Mouse (Mus musculus): ENCODE measurements around the gene Sqor. TPM values are rescaled to one million over a fixed set of nuclear protein-coding genes. Genes with fewer than 3 reads are reported as not detected.

Gene Sqor
- polyA plus RNA-seq (2016; fragmentation: Nextera tagmentation; extraction: Ambion mirVana), result 2.8 and 3.9 TPM in 2 replicates

DNA sequence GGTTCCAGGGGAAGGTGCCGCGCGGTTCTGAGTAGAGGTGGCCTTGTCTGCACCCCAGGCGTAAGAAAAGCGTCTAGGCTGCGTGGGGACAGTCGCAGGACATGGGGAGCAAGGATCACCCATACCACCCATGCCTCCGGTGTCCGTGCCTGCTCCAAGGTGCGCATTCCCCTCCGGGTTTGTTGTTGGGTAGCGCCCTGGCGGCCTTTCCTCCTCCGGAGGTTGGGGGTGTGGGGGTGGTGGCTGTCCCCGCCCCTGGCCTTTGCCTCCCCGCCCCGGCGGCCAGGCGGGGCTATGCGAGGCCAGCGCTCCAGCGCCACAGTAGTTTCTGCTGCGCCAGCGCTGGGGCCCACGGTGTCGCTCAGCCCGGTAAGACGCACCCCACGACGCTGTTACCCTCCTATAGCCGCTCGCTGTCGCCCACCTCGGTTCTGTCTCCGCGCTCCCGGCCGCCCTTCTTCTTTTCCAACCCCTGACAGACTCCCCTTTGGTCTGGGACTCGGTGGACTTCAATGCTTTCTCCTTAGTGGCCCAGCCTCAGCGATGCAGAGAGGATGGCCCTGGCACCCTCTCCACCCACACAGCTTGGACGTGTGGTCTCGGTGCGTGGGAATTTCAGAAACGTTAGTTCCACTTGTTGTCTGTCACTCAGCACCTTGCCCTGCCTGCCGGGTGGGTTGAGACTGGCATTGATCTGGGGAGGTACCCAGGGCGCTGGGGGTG is at the start of gene Sqor:
Gene Sqor (plus strand): TSS at position 167 of the 723 bp plus-strand sequence.
- ATAC-seq, result peak; percentile 79
- Histone ChIP-seq H3K4me2 (peak within 1 kb of the TSS; percentile 74), H3K36me3 (no peaks in the 10 kb centered on the region), H3K27ac (no peak within 1 kb of the TSS), H3K4me1 (0 out of 2 replicates have a peak, but pooled peaks cover 6% of the 10 kb centered on the region), H3K4me3 (peak within 1 kb of the TSS; percentile 45), H3K9ac (no peak within 1 kb of the TSS), H3K9me3 (replicated peaks) (no peaks in the 10 kb centered on the region), H3K27me3 (replicated peaks) (peaks cover 43% of the 10 kb centered on the region)
- WGBS (ENCODE audit: insufficient replicate concordance), result 4% methylated on average over 45 of the region's 46 CpGs

DNA sequence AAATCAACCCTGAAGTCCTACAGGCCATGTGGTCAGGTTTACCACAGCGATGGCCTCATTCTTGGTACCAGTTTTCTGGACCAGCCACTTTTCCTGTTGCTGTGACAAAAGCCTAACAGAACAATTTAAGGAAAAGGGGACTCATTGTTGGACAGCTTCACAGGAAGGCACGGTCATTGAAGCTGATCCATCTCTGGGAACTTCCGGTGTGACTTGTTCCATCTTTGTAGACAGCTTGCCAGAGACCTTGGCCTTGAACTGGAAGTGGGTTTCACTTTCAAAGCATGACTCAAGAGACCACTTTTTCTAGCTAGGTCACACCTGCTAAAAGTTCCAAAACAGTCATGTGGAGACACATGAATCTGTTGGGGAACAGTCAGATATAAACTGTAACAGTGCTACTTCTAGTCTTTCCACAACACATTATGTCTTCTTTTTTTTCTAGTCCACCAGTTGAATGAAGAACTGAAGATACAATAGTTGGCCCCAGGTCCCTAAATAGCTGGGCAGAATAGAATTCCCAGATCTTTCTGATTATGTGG is 48.7 kb upstream of the Sqor start:
- no peak overlapping the region for H3K9ac ChIP-seq
- no peak overlapping the region for H3K27ac ChIP-seq
- no peaks in the 10 kb centered on the region for H3K4me1 ChIP-seq
- no peak for ATAC-seq
- no peaks in the 10 kb centered on the region for H3K27me3 ChIP-seq (replicated peaks)
- H3K9me3 ChIP-seq (replicated peaks), result no peaks in the 10 kb centered on the region
- no peaks in the 10 kb centered on the region for H3K36me3 ChIP-seq
- no peak overlapping the region for H3K4me2 ChIP-seq
- no peak overlapping the region for H3K4me3 ChIP-seq
- 56% methylated on average over 3 of the region's 3 CpGs for WGBS (ENCODE audit: insufficient replicate concordance)

GRCm38 (mm10) chr2:122719232-122719631 is 45.8 kb upstream of the Sqor start:
- 40% methylated on average over 1 of the region's 1 CpGs for WGBS (ENCODE audit: insufficient replicate concordance)

DNA sequence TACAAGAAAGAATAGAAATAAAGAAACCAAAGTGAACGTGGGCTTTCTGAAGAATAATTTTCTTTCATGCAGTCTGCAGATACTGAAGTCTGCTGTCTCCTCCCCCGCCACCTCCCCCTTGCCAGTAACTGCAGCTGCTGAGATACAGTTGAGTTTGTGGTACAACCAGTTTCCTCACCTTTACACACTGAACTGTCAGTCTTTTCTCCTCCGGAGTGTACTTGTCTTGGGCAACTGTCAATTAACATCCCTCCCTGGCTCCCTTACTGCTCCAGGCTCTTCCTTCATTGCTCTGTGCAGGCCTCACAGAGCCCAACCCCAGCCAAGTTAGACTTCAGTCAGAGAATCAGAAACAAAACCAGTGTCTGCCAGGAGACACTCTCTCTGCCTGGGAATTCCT is 44.5 kb upstream of the Sqor start:
- 0 out of 2 replicates have a peak, but pooled peaks cover 5% of the 10 kb centered on the region for H3K27me3 ChIP-seq (replicated peaks)
- no peak overlapping the region for H3K27ac ChIP-seq
- H3K4me3 ChIP-seq, result no peak overlapping the region
- H3K36me3 ChIP-seq, result no peaks in the 10 kb centered on the region
- no peak for ATAC-seq
- H3K9me3 ChIP-seq (replicated peaks), result no peaks in the 10 kb centered on the region
- no peak overlapping the region for H3K4me2 ChIP-seq
- WGBS (ENCODE audit: insufficient replicate concordance), result 57% methylated on average over 3 of the region's 3 CpGs
- H3K9ac ChIP-seq, result no peak overlapping the region
- H3K4me1 ChIP-seq, result no peaks in the 10 kb centered on the region

More at GRCm38 (mm10) chr2:122719232-122719631, 45.8 kb upstream of the Sqor start:
- no peak for ATAC-seq
- Histone ChIP-seq H3K4me1 (no peaks in the 10 kb centered on the region), H3K4me3 (no peak overlapping the region), H3K27me3 (replicated peaks) (0 out of 2 replicates have a peak, but pooled peaks cover 5% of the 10 kb centered on the region), H3K9me3 (replicated peaks) (no peaks in the 10 kb centered on the region), H3K27ac (no peak overlapping the region), H3K9ac (no peak overlapping the region), H3K36me3 (no peaks in the 10 kb centered on the region), H3K4me2 (no peak overlapping the region)

GRCm38 (mm10) chr2:122725604-122726003 is 39.4 kb upstream of the Sqor start:
- no peak for ATAC-seq
- Histone ChIP-seq H3K36me3 (no peaks in the 10 kb centered on the region), H3K4me1 (no peaks in the 10 kb centered on the region), H3K9ac (no peak overlapping the region), H3K4me3 (no peak overlapping the region), H3K27ac (no peak overlapping the region), H3K9me3 (replicated peaks) (no peaks in the 10 kb centered on the region), H3K4me2 (no peak overlapping the region), H3K27me3 (replicated peaks) (0 out of 2 replicates have a peak, but pooled peaks cover 7% of the 10 kb centered on the region)
- 49% methylated on average over 10 of the region's 10 CpGs for WGBS (ENCODE audit: insufficient replicate concordance)

GRCm38 (mm10) chr2:122731456-122731855 is 33.6 kb upstream of the Sqor start:
- ATAC-seq, result no peak
- H3K27ac ChIP-seq, result no peak overlapping the region
- no peaks in the 10 kb centered on the region for H3K9me3 ChIP-seq (replicated peaks)
- H3K4me2 ChIP-seq, result no peak overlapping the region
- H3K4me1 ChIP-seq, result no peaks in the 10 kb centered on the region
- H3K27me3 ChIP-seq (replicated peaks), result peaks cover 33% of the 10 kb centered on the region
- H3K9ac ChIP-seq, result no peak overlapping the region
- no peak overlapping the region for H3K4me3 ChIP-seq
- no peaks in the 10 kb centered on the region for H3K36me3 ChIP-seq
- 79% methylated on average over 2 of the region's 2 CpGs for WGBS (ENCODE audit: insufficient replicate concordance)

DNA sequence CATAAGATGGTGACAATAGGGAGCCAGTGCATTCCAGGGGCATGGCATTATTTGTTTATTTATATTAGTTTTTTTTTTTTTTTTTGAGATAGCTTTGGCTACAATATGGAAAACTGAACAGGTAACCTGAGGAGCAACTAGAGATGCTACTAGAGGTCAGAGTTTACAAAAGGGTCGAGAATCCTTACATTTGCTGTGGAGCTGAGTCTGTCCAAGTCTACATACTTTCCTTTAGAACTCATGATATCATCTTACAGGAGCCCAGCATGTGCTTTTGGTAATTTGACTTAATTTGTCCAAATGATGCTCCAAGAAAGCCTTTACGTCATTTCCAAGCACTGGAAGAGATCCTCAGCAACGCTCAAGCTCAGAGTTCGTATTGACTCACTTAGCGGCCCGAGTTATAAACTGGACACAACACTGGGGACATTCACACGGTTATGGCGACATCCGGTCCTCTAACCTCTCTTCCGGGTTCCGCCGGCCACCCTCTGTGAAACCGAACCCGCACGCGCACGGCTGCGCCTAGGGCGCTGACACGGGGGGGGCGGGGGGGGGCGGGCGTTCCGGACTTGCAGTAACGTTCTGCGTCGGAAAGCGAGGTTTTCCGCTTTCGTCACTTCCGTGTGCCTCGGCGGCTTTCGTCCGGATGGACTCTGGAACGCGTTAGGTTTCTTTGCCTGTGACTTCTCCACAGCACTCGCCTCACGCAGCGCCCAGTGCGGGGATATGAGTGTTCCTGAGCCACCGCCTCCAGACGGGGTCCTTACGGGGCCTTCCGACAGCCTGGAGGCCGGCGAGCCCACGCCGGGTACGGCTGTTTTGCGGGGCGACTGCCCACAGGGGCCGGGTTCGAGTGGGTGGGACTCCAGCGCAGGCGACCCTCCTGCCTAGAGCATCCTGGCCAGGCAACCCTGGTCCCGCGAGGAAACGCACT is 26.9 kb upstream of the Sqor start, which contains the start of gene Bloc1s6:
Gene Bloc1s6 (plus strand): TSS at position 610 of the 937 bp plus-strand sequence.
- Histone ChIP-seq H3K36me3 (peaks cover 7% of the 10 kb centered on the region; the same call in 1 of the 2 replicates), H3K27ac (peak within 1 kb of the TSS; percentile 82), H3K9me3 (replicated peaks) (no peaks in the 10 kb centered on the region), H3K4me1 (peaks cover 13% of the 10 kb centered on the region), H3K9ac (peak within 1 kb of the TSS; percentile 90), H3K27me3 (replicated peaks) (peaks cover 18% of the 10 kb centered on the region), H3K4me3 (peak within 1 kb of the TSS; percentile 96), H3K4me2 (peak within 1 kb of the TSS; percentile 78)
- peak; percentile 94 for ATAC-seq
- WGBS (ENCODE audit: insufficient replicate concordance), result 1% methylated on average over 54 of the region's 59 CpGs

DNA sequence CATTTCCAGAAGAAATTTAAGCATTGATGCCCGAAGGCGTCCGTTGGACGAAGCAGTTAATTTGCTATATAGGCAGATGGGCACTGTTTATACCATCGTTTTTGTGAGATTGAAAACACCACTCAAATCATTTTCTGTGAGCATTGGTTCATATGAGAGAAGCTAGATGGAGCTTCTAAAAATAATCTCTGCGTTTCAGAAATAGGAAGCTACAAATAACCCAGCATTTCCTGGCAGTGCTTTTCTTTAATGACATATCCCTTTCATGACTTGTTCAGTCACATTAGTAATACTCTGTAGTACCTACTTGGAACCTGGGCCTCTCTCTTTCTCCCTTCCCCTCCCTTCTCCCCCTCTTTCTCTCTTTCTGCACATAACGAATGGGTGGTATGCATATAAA is 26.0 kb upstream of the Sqor start:
- Histone ChIP-seq H3K9ac (peak overlapping the region; percentile 90), H3K9me3 (replicated peaks) (no peaks in the 10 kb centered on the region), H3K4me2 (peak overlapping the region; percentile 78), H3K27ac (peak overlapping the region; percentile 82; the same call in 1 of the 2 replicates), H3K27me3 (replicated peaks) (peaks cover 14% of the 10 kb centered on the region), H3K4me3 (peak overlapping the region; percentile 96), H3K36me3 (peaks cover 13% of the 10 kb centered on the region; the same call in 1 of the 2 replicates), H3K4me1 (peaks cover 13% of the 10 kb centered on the region)
- ATAC-seq, result no peak
- 23% methylated on average over 7 of the region's 7 CpGs for WGBS (ENCODE audit: insufficient replicate concordance)

- WGBS (ENCODE audit: insufficient replicate concordance), result 76% methylated on average over 9 of the region's 9 CpGs
These were observed 18.6 kb upstream of the Sqor start for GRCm38 (mm10) chr2:122746461-122746860.

GRCm38 (mm10) chr2:122753739-122754343 is 11.2 kb upstream of the Sqor start:
- Histone ChIP-seq H3K4me2 (no peak overlapping the region), H3K27ac (no peak overlapping the region), H3K4me3 (no peak overlapping the region), H3K36me3 (no peaks in the 10 kb centered on the region), H3K9me3 (replicated peaks) (no peaks in the 10 kb centered on the region), H3K27me3 (replicated peaks) (peaks cover 4% of the 10 kb centered on the region; the same call in 1 of the 2 replicates), H3K4me1 (no peaks in the 10 kb centered on the region), H3K9ac (no peak overlapping the region)
- WGBS (ENCODE audit: insufficient replicate concordance), result 11% methylated on average over 7 of the region's 7 CpGs
- ATAC-seq, result no peak

More at GRCm38 (mm10) chr2:122746461-122746860, 18.6 kb upstream of the Sqor start:
- peaks cover 50% of the 10 kb centered on the region for H3K36me3 ChIP-seq
- no peak overlapping the region for H3K4me2 ChIP-seq
- no peaks in the 10 kb centered on the region for H3K4me1 ChIP-seq
- no peak for ATAC-seq
- no peaks in the 10 kb centered on the region for H3K9me3 ChIP-seq (replicated peaks)
- H3K9ac ChIP-seq, result no peak overlapping the region
- H3K4me3 ChIP-seq, result no peak overlapping the region
- H3K27me3 ChIP-seq (replicated peaks), result no peaks in the 10 kb centered on the region
- no peak overlapping the region for H3K27ac ChIP-seq

- Histone ChIP-seq H3K4me3 (no peak overlapping the region), H3K4me1 (no peaks in the 10 kb centered on the region), H3K27me3 (replicated peaks) (peaks cover 18% of the 10 kb centered on the region), H3K9me3 (replicated peaks) (no peaks in the 10 kb centered on the region), H3K27ac (no peak overlapping the region), H3K4me2 (no peak overlapping the region), H3K36me3 (no peaks in the 10 kb centered on the region), H3K9ac (no peak overlapping the region)
- 61% methylated on average over 1 of the region's 1 CpGs for WGBS (ENCODE audit: insufficient replicate concordance)
- ATAC-seq, result no peak
These were observed 5.2 kb upstream of the Sqor start for GRCm38 (mm10) chr2:122759791-122760190.
